Mouse (Mus musculus) thymus, adult 2 months (tissue): ENCODE results near the gene Kcnk3. TPM values are rescaled to one million over a fixed set of nuclear protein-coding genes. Genes with fewer than 3 reads are reported as not detected.

Source experiments
- DNase-seq: peaks from one replicate; pipeline ENCODE4 v3.0.0; 2021
- H3K27ac ChIP-seq: fragments of 200-500 bp; 2 replicates; pipeline ENCODE4 v1.5.1; 2012; ENCODE audit warnings: low read length, control low read depth; ENCODE audit not compliant: control insufficient read depth, insufficient read depth
- H3K27me3 ChIP-seq: fragments of 200-500 bp; 2 replicates; pipeline ENCODE4 v1.6.1; 2012; ENCODE audit warnings: mild to moderate bottlenecking, low read length, moderate library complexity, mixed read lengths; ENCODE audit not compliant: control insufficient read depth, insufficient read depth
- H3K36me3 ChIP-seq: fragments of 200-500 bp; 2 replicates; pipeline ENCODE4 v1.6.1; 2012; ENCODE audit warnings: mild to moderate bottlenecking, low read length, moderate library complexity; ENCODE audit not compliant: control insufficient read depth, insufficient read depth
- H3K4me1 ChIP-seq: fragments of 200-500 bp; replicated peaks from 2 replicates; pipeline ENCODE4 v1.6.1; 2012; ENCODE audit warnings: low read length; ENCODE audit not compliant: control insufficient read depth, insufficient read depth
- H3K4me3 ChIP-seq: fragments of 200-500 bp; 2 replicates; pipeline ENCODE4 v1.5.1; 2012; ENCODE audit warnings: mild to moderate bottlenecking, low read length, control low read depth, moderate library complexity; ENCODE audit not compliant: control insufficient read depth, insufficient read depth
- CTCF ChIP-seq: fragments of 200-500 bp; IDR thresholded peaks from 2 replicates; pipeline ENCODE4 v1.5.1; 2012; ENCODE audit warnings: mild to moderate bottlenecking, control low read depth, low read length, moderate library complexity, borderline replicate concordance; ENCODE audit not compliant: control insufficient read depth, poor library complexity, insufficient read depth; ENCODE audit errors: extremely low read depth
- POLR2A ChIP-seq: fragments of 200-500 bp; IDR thresholded peaks from 2 replicates; pipeline ENCODE4 v1.6.1; 2012; ENCODE audit warnings: mild to moderate bottlenecking, low read length, control low read depth, moderate library complexity; ENCODE audit not compliant: control insufficient read depth, poor library complexity, insufficient read depth; ENCODE audit errors: extremely low read depth
- WGBS: fragments of 180-500 bp; shearing (Covaris S2); methylation state at CpG from one replicate; pipeline ENCODE4 v1.1.7; 2018; 5-methylcytosine and 5-hydroxymethylcytosine counted together
- polyA plus RNA-seq: library from polyadenylated mRNA; depleted of rRNA; stranded (reverse); fragments of >200 nt; gene quantifications from 2 replicates; pipeline ENCODE4 v1.2.3, GENCODE M21; 2012

The Kcnk3 gene
- polyA plus RNA-seq, 1 experiment, result 27.7 TPM

GRCm38 (mm10) chr5:30643477-30644179, 55.7 kb downstream of the Kcnk3 start:
- H3K4me3 ChIP-seq, result no peak overlapping the region
- 76% methylated on average over 5 of the region's 5 CpGs for WGBS
- TF ChIP-seq POLR2A (no peak), CTCF (no peak)
- H3K27ac ChIP-seq, result no peak overlapping the region
- peaks cover 6% of the 10 kb centered on the region for H3K4me1 ChIP-seq
- no peak for DNase-seq
- H3K27me3 ChIP-seq, result no peaks in the 10 kb centered on the region
- no peaks in the 10 kb centered on the region for H3K36me3 ChIP-seq

DNA sequence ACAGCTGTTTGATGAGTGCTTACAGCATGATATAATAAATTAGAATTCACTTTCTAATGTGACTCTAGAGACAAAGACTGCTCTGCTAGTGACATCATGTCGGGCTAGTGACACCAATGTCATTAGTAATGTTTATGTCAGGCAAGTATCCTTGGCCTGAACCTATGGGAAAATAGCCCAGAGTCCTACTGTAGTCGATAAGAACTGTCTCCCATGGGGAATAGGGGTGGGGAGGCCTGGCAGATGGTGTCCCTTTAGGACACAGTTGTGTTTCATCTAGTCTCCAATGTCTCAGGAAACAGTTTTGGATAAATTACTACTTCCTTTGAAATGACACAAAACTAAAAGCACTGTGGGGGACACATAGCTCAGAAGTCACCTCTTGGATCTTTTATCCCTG, 58.1 kb downstream of the Kcnk3 start:
- 88% methylated on average over 2 of the region's 2 CpGs for WGBS
- no peak for TF ChIP-seq POLR2A
- TF ChIP-seq CTCF, result no peak
- Histone ChIP-seq H3K27me3 (no peaks in the 10 kb centered on the region), H3K4me1 (peaks cover 12% of the 10 kb centered on the region), H3K4me3 (no peak overlapping the region), H3K27ac (no peak overlapping the region), H3K36me3 (no peaks in the 10 kb centered on the region)
- DNase-seq, result no peak

- 22% methylated on average over 9 of the region's 9 CpGs for WGBS
- Histone ChIP-seq H3K36me3 (no peaks in the 10 kb centered on the region), H3K27ac (no peak overlapping the region), H3K4me3 (peak overlapping the region; percentile 76), H3K4me1 (peaks cover 12% of the 10 kb centered on the region), H3K27me3 (no peaks in the 10 kb centered on the region)
- DNase-seq, result no peak
- TF ChIP-seq POLR2A (no peak), CTCF (no peak)
Measured at GRCm38 (mm10) chr5:30647396-30647795, 59.4 kb downstream of the Kcnk3 start.

DNA sequence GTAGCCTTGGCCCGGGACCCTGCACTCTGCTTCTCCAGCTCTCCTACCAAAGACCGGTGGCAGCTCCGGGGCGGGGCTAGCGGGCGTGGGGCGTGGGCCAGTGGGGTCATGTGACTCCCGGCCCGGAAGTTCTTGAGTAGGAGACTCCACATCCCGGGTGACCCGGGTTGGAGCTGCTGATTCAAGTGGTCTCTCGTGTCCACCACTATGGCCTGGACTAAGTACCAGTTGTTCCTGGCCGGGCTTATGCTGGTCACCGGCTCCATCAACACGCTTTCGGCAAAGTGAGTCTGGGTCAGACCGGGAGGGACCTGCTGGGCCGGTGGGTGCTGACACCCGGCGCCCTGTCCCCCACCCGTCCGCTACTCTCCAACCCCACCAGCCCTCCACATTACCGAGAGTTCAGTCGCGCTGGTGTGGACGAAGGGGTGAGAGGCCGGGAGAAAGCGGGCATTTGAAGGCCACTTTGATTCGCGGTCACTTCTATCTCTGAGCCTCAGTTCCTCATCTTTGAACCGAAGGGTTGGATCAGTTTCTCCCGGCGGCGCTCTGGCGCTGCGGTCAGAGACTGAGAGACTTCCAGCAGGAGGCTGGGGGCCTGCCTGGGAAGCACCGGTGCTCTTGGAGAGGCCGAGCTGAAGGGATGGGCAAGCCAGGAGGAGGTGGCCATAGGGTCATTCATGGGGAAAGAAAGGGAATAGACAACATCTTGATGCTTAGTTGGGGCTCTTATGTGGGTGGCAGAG, 60.0 kb downstream of the Kcnk3 start, which contains the start of gene Slc35f6:
Gene Slc35f6 (plus strand): TSS at position 119 of the 746 bp plus-strand sequence.
- Histone ChIP-seq H3K27ac (no peak within 1 kb of the TSS), H3K4me1 (peaks cover 12% of the 10 kb centered on the region), H3K27me3 (no peaks in the 10 kb centered on the region), H3K4me3 (peak within 1 kb of the TSS; percentile 76), H3K36me3 (no peaks in the 10 kb centered on the region)
- peak; percentile 97 for DNase-seq
- TF ChIP-seq POLR2A (peak; percentile 45; the same call in 1 of the 2 replicates), CTCF (no peak)
- under 1% methylated on average over 38 of the region's 38 CpGs for WGBS

DNA sequence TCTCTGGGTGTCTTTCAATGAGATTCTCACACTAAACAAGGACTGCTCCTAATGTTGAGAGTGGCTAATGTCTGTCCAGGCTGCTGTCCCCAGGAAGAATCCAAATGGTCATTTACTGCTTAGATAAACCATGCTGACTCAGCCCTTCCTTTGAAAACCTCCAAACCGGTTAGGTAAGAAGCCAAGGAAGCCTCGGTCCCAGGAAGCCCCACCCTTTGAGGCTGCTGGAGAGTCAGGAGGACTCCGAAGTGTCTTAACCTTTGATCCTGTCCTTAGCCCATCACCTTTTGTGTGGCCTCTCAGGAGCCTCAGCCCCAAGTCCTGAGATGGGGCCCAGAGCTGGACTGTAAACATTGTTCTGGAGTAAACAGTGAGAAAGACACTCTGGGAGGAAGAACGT, 61.6 kb downstream of the Kcnk3 start:
- peaks cover 12% of the 10 kb centered on the region for H3K4me1 ChIP-seq
- H3K36me3 ChIP-seq, result no peaks in the 10 kb centered on the region
- DNase-seq, result no peak
- TF ChIP-seq CTCF (no peak), POLR2A (no peak)
- H3K27me3 ChIP-seq, result no peaks in the 10 kb centered on the region
- no peak overlapping the region for H3K27ac ChIP-seq
- WGBS, result 86% methylated on average over 4 of the region's 4 CpGs
- H3K4me3 ChIP-seq, result no peak overlapping the region

DNA sequence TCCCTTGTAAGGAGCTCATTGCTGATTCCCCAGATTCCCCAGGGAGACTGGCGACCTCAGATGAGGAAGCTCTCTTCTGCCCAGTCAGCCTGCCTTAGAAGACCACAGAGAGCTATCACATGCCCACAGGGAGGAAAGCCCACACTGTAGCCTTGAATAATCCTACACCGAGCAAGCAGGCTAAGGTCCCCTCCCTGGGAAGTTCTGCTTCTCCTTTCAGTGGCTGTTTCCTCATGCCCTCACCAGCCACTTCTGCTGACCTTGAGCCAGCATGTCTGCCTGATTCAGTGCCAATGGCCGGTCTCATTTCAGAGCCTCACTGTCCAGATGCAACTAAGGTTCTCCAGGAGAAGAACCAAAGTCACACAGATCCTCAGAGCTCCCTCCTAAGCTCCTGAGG, 62.8 kb downstream of the Kcnk3 start:
- no peak for DNase-seq
- Histone ChIP-seq H3K4me1 (peaks cover 12% of the 10 kb centered on the region), H3K36me3 (no peaks in the 10 kb centered on the region), H3K4me3 (no peak overlapping the region), H3K27me3 (no peaks in the 10 kb centered on the region), H3K27ac (no peak overlapping the region)
- TF ChIP-seq POLR2A, result no peak
- TF ChIP-seq CTCF, result no peak
- 70% methylated on average over 3 of the region's 3 CpGs for WGBS
